Mouse (Mus musculus) forebrain, embryonic 14.5 days (tissue): ENCODE results near the gene Clcn1. TPM values are rescaled to one million over a fixed set of nuclear protein-coding genes. Genes with fewer than 3 reads are reported as not detected.

Source experiments
- ATAC-seq: fragments of 200-750 bp; cut with Nextera tagmentation; 2 replicates; pipeline ENCODE4 v1.8.0; 2017; ENCODE audit warnings: mild to moderate bottlenecking, moderate library complexity
- DNase-seq: peaks from one replicate; pipeline ENCODE4 v3.0.0-alpha.2; 2015; ENCODE audit warnings: low spot score
- H3K27ac ChIP-seq: fragments of 300-500 bp; sonication (generic); 2 replicates; pipeline ENCODE4 v1.5.1; 2014; ENCODE audit warnings: low read depth, mild to moderate bottlenecking, control low read depth, low read length, moderate library complexity
- H3K27me3 ChIP-seq: fragments of 300-500 bp; sonication (generic); replicated peaks from 2 replicates; pipeline ENCODE4 v1.6.1; 2014; ENCODE audit warnings: low read length, control low read depth, mixed read lengths; ENCODE audit not compliant: control insufficient read depth, insufficient read depth
- H3K36me3 ChIP-seq: fragments of 300-500 bp; sonication (generic); 2 replicates; pipeline ENCODE4 v1.6.1; 2014; ENCODE audit warnings: low read length, control low read depth; ENCODE audit not compliant: control insufficient read depth, insufficient read depth
- H3K4me1 ChIP-seq: fragments of 300-500 bp; sonication (generic); 2 replicates; pipeline ENCODE4 v1.6.1; 2014; ENCODE audit warnings: antibody characterized with exemption, low read length, control low read depth; ENCODE audit not compliant: control insufficient read depth, insufficient read depth
- H3K4me2 ChIP-seq: fragments of 300-500 bp; sonication (generic); 2 replicates; pipeline ENCODE4 v1.6.1; 2014; ENCODE audit warnings: mild to moderate bottlenecking, control low read depth, low read length
- H3K4me3 ChIP-seq: fragments of 300-500 bp; sonication (generic); 2 replicates; pipeline ENCODE4 v1.5.1; 2014; ENCODE audit warnings: low read depth, low read length, control low read depth
- H3K9ac ChIP-seq: fragments of 300-500 bp; sonication (generic); 2 replicates; pipeline ENCODE4 v1.6.1; 2014; ENCODE audit warnings: mild to moderate bottlenecking, low read length, control low read depth, moderate library complexity
- H3K9me3 ChIP-seq: fragments of 300-500 bp; sonication (generic); replicated peaks from 2 replicates; pipeline ENCODE4 v1.6.1; 2016; ENCODE audit warnings: low read length, control low read depth, mixed read lengths; ENCODE audit not compliant: control insufficient read depth
- WGBS: fragments of 180-500 bp; shearing (Covaris S2); extraction: QIAGEN DNeasy Blood & Tissue Kit; methylation state at CpG from one replicate; pipeline ENCODE4 v1.1.7; 2014; 5-methylcytosine and 5-hydroxymethylcytosine counted together
- polyA plus RNA-seq: library from polyadenylated mRNA; unstranded; fragments of >200 nt; fragmentation: Nextera tagmentation; extraction: Ambion mirVana; gene quantifications from 2 replicates; pipeline ENCODE4 v1.2.1, GENCODE M21; 2014

Clcn1 gene
- 1.3 and 1.6 TPM in 2 replicates for polyA plus RNA-seq

DNA sequence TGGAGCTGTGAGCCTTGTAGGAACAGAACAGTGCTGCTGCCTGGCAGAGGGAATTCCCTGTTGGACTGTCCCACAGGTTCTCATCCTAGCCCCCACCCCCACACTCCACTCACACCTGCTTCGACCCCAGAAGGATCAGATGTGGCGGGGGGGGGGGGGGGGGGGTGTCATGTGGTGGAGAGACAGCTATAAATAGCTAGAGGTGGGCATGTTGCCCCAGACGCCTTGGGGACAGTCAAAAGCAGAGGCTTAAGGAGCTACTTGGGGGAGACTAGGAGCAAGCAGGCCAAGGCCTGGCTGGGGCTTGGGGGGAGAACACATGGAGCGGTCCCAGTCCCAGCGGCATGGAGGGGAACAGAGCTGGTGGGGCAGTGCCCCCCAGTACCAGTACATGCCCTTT lies at the start of gene Clcn1:
TSS of gene Clcn1 (plus strand) at position 238 of the 400 bp plus-strand sequence.
- no peak for ATAC-seq
- WGBS, result 74% methylated on average over 4 of the region's 5 CpGs

DNA sequence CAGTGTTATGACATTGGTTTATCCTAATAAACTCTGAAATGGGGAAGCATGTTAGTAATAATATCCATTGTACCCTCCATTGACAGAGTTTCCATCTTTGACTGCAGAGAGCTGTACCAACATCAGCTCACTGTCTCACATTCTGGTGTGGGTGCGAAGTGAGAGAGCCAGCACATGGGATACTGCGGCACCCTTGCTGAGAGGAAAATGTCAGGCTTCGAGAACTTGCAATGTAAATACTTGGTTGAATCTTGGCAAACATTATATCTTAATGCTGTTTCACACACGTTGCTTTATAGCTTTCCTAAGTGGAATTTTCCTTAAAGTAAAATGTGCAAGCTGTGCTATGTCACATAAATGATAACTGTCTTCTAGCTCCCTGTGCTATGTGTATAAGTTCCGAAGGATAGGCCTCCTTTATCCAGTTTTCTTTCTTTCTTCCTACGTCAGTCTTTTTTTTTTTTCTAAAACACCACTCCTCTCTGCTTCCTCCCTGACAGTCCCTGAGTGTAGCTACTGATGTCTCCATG lies 49.1 kb upstream of the Clcn1 start:
- DNase-seq, result peak; percentile 20
- no peak for ATAC-seq
- no peak overlapping the region for H3K4me2 ChIP-seq

More for the DNA sequence above, at the start of gene Clcn1:
- Histone ChIP-seq H3K4me3 (no peak within 1 kb of the TSS), H3K9me3 (no peaks in the 10 kb centered on the region), H3K9ac (no peak within 1 kb of the TSS), H3K4me1 (no peaks in the 10 kb centered on the region), H3K36me3 (peaks cover 57% of the 10 kb centered on the region), H3K27me3 (no peaks in the 10 kb centered on the region), H3K4me2 (no peak within 1 kb of the TSS), H3K27ac (no peak within 1 kb of the TSS)
- DNase-seq, result no peak

DNA sequence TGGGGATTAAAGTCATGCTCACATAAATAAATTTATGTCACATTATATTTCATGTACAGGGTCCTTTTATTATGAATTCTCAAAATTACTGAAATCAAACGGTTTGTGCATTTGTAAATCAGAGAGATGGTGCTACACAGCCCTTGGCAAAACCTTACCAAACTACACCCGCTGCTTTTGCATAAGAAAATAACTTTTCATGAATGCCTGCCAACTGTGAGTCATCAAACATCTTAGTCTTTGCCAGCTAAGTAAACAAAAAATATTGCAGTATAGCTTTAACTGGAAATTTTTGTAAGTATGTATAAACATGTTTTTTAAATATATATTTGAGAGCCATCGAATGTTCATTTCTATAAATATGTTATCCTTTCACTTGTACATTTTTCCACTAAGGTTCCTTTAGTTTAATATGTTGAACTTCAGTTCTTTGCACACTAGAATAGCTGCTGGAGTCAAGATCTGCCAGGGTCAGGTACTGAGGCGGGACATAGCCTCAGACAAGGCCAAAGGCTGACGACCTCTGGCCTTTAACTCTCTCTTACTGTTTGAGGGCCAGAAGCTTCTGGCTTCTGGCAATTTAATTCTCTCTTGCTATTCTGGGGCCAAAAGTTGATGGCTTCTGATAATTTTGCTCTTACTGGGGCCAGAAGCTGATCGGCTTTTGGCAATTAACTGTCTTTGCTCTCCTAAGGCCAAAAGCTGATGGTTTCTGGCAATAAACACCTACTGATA lies 45.0 kb upstream of the Clcn1 start:
- no peaks in the 10 kb centered on the region for H3K36me3 ChIP-seq
- ATAC-seq, result no peak
- no peak overlapping the region for H3K4me2 ChIP-seq
- no peaks in the 10 kb centered on the region for H3K9me3 ChIP-seq
- no peak overlapping the region for H3K27ac ChIP-seq
- H3K9ac ChIP-seq, result no peak overlapping the region
- H3K4me3 ChIP-seq, result no peak overlapping the region
- WGBS, result 77% methylated on average over 6 of the region's 6 CpGs
- peak; percentile 67 for DNase-seq
- H3K4me1 ChIP-seq, result no peaks in the 10 kb centered on the region
- H3K27me3 ChIP-seq, result no peaks in the 10 kb centered on the region

More for the DNA sequence above, 49.1 kb upstream of the Clcn1 start:
- WGBS, result 68% methylated on average over 6 of the region's 6 CpGs
- H3K4me3 ChIP-seq, result no peak overlapping the region
- H3K4me1 ChIP-seq, result no peaks in the 10 kb centered on the region
- H3K36me3 ChIP-seq, result no peaks in the 10 kb centered on the region
- no peaks in the 10 kb centered on the region for H3K9me3 ChIP-seq
- H3K27ac ChIP-seq, result no peak overlapping the region
- no peak overlapping the region for H3K9ac ChIP-seq
- no peaks in the 10 kb centered on the region for H3K27me3 ChIP-seq

DNA sequence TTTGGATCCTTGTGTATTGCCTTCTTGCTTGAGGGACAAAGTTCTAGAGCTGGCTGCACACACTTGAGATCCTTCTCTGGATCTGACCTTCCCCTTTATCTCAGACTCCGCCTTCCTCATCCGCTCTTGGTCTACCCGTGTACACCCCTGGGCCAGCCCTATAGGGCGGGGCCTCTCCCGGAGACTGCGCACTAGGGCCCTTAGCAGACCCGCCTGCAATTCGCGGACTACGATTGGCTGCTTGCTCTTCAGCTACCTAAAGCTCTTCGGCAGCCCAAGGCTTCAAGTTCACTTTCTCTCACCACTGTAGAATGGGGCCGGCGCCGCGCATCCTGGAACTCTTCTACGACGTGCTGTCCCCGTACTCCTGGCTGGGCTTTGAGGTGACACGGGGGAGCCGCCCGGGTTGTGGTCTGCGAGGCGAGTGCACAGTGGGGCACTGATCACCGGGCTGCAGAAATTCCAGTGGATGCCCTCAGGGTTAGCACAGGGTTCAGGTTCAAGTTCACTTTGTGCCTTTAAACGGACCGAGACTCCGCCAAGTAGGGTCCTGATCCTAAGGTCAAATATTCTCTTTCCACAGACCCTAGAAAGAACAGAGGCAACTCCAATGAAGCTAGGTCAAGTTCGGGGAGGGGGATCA lies 40.7 kb upstream of the Clcn1 start, which contains the start of gene Gstk1:
TSS of gene Gstk1 (plus strand) at position 225 of the 643 bp plus-strand sequence.
- H3K9me3 ChIP-seq, result no peaks in the 10 kb centered on the region
- WGBS, result 4% methylated on average over 28 of the region's 28 CpGs
- H3K4me2 ChIP-seq, result peak within 1 kb of the TSS; percentile 51
- peak; percentile 89 for DNase-seq
- ATAC-seq, result peak; percentile 98
- H3K4me3 ChIP-seq, result peak within 1 kb of the TSS; percentile 31
- no peaks in the 10 kb centered on the region for H3K4me1 ChIP-seq
- no peaks in the 10 kb centered on the region for H3K27me3 ChIP-seq
- no peak within 1 kb of the TSS for H3K27ac ChIP-seq
- no peaks in the 10 kb centered on the region for H3K36me3 ChIP-seq
- H3K9ac ChIP-seq, result peak within 1 kb of the TSS; percentile 43; the same call in 1 of the 2 replicates

DNA sequence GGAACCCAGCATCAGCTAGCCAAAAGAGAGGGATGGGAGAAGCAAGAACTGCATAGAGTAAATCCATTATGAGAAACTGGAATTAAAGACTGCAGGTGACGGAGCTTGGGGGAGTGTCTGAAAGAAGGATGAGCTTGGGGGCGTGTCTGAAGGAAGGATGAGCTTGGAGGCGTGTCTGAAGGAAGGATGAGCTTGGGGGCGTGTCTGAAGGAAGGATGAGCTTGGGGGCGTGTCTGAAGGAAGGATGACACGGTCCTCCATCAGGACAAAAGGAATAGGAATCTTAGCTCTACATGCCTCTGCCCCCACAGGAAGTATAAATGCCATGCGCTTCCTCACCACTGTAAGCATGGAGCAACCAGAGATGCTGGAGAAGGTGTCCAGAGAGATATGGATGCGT lies 39.3 kb upstream of the Clcn1 start:
- Histone ChIP-seq H3K36me3 (no peaks in the 10 kb centered on the region), H3K4me1 (no peaks in the 10 kb centered on the region), H3K4me3 (no peak overlapping the region), H3K9ac (no peak overlapping the region), H3K27me3 (no peaks in the 10 kb centered on the region), H3K27ac (no peak overlapping the region), H3K4me2 (0 out of 2 replicates have a peak overlapping the region, but pooled peaks have one; percentile 8), H3K9me3 (no peaks in the 10 kb centered on the region)
- DNase-seq (no peak), ATAC-seq (no peak)
- WGBS, result 12% methylated on average over 8 of the region's 8 CpGs

DNA sequence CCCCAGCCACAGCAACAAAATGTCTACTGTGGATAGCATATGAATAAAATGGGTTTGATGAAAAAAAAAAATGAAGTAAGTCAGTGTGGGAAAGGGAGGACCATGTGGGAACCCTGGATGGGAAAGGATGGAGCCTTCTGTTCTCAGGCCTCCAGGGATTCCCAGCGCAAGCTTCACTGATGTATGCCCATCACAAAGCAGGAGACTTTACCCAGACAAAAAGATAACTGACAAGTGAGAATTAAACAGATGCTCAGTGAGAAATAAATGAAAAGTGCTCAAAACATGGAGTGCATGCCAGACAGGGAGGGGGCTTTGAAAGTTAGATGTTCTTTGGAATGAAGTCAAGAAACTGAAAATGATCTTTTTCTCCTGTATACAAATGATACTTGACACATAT lies 38.5 kb upstream of the Clcn1 start:
- Histone ChIP-seq H3K9me3 (no peaks in the 10 kb centered on the region), H3K4me3 (no peak overlapping the region), H3K9ac (no peak overlapping the region), H3K27ac (no peak overlapping the region), H3K27me3 (no peaks in the 10 kb centered on the region), H3K36me3 (no peaks in the 10 kb centered on the region), H3K4me2 (no peak overlapping the region), H3K4me1 (no peaks in the 10 kb centered on the region)
- WGBS, result 70% methylated on average over 1 of the region's 1 CpGs
- ATAC-seq (no peak), DNase-seq (peak; percentile 70)

DNA sequence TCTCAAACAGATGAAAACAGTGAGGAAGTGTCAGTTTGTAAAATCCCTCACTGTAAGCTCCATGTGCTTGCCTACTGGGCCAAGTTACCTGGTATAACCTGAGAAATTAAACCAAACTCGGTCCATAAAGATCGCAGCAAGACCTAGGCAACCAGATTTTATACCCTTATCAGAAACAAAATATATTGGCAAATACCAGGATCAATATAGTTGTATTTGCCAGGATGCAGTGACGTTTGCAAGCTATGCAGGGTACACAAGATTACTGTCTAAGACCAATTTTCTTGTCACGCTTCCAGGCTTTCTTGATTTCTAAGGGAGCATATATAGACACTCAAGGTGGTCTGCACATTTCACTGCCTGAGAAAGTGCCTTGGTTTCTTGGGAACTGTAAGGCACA lies 34.7 kb upstream of the Clcn1 start:
- ATAC-seq (no peak), DNase-seq (no peak)
- H3K27ac ChIP-seq, result no peak overlapping the region
- H3K9ac ChIP-seq, result no peak overlapping the region
- no peak overlapping the region for H3K4me3 ChIP-seq
- WGBS, result 91% methylated on average over 4 of the region's 4 CpGs
- H3K36me3 ChIP-seq, result no peaks in the 10 kb centered on the region
- no peaks in the 10 kb centered on the region for H3K4me1 ChIP-seq
- no peaks in the 10 kb centered on the region for H3K27me3 ChIP-seq
- no peaks in the 10 kb centered on the region for H3K9me3 ChIP-seq
- H3K4me2 ChIP-seq, result no peak overlapping the region

DNA sequence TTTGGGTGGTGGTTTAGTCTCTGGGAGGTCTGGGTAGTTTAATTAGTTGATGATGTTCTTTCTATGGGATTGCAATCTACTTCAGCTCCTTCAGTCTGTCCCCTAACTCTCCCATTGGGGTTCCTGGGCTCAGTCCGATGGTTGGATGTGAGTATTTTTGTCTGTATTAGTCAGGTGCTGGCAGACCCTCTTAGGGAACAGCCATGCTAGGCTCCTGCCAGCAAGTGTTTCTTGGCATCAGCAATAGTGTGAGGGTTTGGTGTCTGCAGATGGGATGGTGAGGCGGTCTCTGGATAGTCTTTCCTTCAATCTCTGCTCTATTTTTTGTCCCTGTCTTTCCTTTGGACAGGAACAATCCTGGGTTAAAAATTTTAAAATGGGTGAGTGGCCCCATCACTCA lies 33.4 kb upstream of the Clcn1 start:
- H3K27me3 ChIP-seq, result no peaks in the 10 kb centered on the region
- H3K9me3 ChIP-seq, result no peaks in the 10 kb centered on the region
- H3K36me3 ChIP-seq, result no peaks in the 10 kb centered on the region
- ATAC-seq, result no peak
- no peak overlapping the region for H3K9ac ChIP-seq
- H3K4me1 ChIP-seq, result no peaks in the 10 kb centered on the region
- no peak overlapping the region for H3K4me2 ChIP-seq
- H3K4me3 ChIP-seq, result no peak overlapping the region
- 65% methylated on average over 2 of the region's 2 CpGs for WGBS
- H3K27ac ChIP-seq, result no peak overlapping the region
- peak; percentile 27 for DNase-seq
